Mouse (Mus musculus) myocyte (in vitro differentiated cells): ENCODE data around the gene Raet1e.

Source experiments
- MAX ChIP-seq: IDR thresholded peaks from one replicate; pipeline ENCODE4 v1.6.1; 2011; ENCODE audit warnings: low read depth, mild to moderate bottlenecking, control low read depth
- MYOG ChIP-seq, 3 experiments: IDR thresholded peaks; one replicate each; pipeline ENCODE4 v1.6.1; 2011; ENCODE audit warnings: control low read depth in 2 of 3, low read depth in 2 of 3, mild to moderate bottlenecking in 2 of 3; ENCODE audit not compliant: insufficient read length in 2 of 3, control insufficient read depth in 1 of 3, insufficient read depth in 1 of 3
- POLR2A ChIP-seq: IDR thresholded peaks from one replicate; pipeline ENCODE4 v1.6.1; 2011; ENCODE audit warnings: low read depth, mild to moderate bottlenecking, control low read depth, moderate library complexity; ENCODE audit not compliant: insufficient read length
- POLR2AphosphoS2 ChIP-seq: IDR thresholded peaks from one replicate; pipeline ENCODE4 v1.6.1; 2011; ENCODE audit warnings: low read depth, control low read depth; ENCODE audit not compliant: insufficient read length
- TCF3 ChIP-seq: IDR thresholded peaks from one replicate; pipeline ENCODE4 v1.6.1; 2011; ENCODE audit warnings: low read depth, control low read depth; ENCODE audit not compliant: insufficient read length

- TF ChIP-seq MAX (no peak), POLR2A (no peak), POLR2AphosphoS2 (no peak), MYOG (IDR thresholded peaks at IDR 0.05; ENCODE audit: control insufficient read depth in 1 of 3, insufficient read depth in 1 of 3, insufficient read length in 2 of 3, low read depth in 2 of 3) (no peak), TCF3 (no peak)
These were observed 141.0 kb downstream of the Raet1e start for GRCm38 (mm10) chr10:22299324-22299723.
